Mouse (Mus musculus): ENCODE measurements around the gene Hrh2.

Gene Hrh2

GRCm38 (mm10) chr13:54277406-54277805 lies 85.5 kb downstream of the Hrh2 start:
- DNase-seq, result no peak

GRCm38 (mm10) chr13:54280366-54280765 lies 88.4 kb downstream of the Hrh2 start:
- DNase-seq, result no peak

GRCm38 (mm10) chr13:54281149-54281548 lies 89.2 kb downstream of the Hrh2 start:
- peak; percentile 62 for DNase-seq

GRCm38 (mm10) chr13:54281623-54282022 lies 89.7 kb downstream of the Hrh2 start:
- no peak for DNase-seq

GRCm38 (mm10) chr13:54282149-54282860 lies 90.4 kb downstream of the Hrh2 start:
- DNase-seq, result no peak

- DNase-seq, result no peak
Observed at GRCm38 (mm10) chr13:54282861-54283206, 90.9 kb downstream of the Hrh2 start.

Data from cerebellum, adult 11 months (tissue).